Mouse (Mus musculus) liver (tissue): Measurements from ENCODE around the gene Gfi1b.

Source experiments
- DNase-seq: peaks from one replicate; pipeline ENCODE4 v3.0.0-alpha.2; 2020; ENCODE audit warnings: mixed read lengths

Gene Gfi1b

DNA sequence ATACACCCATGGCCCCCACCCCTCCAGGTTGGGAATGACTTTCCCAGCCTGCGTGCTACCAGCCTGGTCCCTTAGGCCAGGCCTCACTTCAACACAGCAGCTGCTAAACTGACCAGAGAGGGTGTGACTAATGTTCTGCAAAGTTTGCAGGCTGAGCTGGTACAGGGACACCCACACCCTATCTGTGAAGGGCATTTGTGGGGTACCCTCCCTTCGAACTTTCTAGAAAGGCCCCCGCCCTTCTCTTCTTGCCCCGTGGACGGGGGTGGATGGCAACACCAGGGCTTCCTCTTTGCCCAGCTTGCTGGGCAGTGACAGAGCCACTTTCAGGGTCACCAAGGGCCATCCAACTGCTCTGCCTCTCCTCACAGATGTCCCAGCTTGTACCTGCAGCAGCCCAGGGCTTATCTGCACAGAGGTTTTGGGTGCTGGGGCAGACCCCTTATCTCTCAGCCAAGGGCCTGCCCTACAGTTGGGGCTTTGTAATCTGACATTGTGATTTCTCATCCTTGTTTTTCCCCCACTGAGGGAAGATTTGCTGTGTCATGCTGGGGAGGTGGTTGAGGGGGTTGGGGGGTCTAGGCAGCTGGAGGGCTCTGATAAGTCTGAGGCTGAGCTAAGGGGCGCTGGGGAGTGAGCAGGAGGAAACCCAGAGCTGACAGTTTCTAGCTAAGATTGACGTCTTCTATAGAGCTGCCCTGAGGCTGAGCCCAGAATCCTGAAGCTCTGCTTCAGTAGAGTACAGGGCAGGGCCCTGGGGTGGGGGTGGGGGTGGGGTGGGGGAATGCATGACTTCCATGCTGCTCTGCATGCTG is 23.8 kb downstream of the Gfi1b start:
- peak; percentile 87 for DNase-seq

DNA sequence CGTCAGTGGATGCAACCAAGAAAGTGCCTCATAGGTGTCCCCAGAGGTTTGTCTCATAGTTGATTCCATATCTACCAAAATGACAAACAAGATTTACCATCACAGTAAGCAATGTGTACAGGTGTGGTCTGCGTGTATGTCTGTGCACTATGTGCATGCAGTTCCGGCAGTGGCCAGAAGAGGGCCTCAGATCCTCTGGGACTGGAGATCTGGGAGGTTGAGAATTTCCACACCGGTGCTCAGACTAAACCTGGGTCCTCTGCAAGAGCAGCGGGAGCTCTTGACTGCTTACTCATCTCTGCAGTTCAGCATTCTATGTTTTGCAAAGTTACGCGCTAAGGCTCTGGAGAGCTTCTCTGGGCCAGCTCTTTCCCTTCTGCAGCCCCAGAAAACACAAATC is 24.8 kb downstream of the Gfi1b start:
- DNase-seq: peak; percentile 85

DNA sequence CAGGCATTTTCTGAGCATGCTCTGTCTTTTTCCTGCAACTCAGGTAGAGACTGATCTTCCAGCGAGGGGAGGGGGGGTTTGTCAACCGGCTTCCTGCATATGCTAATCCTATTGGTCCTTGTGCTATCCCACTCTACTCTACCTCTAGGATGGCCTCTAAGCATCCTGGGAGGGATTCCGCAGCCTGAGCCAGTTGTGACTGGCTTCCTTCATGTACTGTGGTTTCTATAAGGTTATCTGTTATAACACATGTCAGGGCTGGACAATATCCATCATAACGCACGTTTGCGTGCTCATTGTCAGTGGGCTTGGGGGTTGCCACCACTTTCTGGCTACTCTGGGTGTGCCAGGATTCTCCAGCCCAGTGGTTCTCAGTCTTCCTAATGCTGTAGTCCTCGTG is 25.8 kb downstream of the Gfi1b start:
- DNase-seq: peak; percentile 69

DNA sequence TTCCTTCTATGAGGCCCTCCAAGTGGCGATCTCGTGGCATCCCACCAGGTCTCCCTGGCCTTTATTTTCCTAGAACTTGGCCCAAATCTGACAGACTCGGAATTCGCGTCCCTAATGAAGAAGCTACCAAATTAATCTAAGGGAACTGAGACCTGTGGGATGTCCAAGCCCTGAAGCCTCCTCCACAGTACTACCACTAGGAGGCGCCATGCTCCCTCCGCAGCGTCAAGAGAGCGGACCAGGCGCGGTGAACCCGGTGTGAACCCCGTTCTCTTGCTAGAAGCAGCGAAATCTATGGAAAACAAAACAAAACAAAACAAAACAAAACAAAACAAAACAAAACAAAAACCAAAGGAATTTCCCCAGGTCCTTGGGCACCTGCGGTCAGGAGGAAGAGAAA is 29.0 kb downstream of the Gfi1b start:
- peak; percentile 88 for DNase-seq

DNA sequence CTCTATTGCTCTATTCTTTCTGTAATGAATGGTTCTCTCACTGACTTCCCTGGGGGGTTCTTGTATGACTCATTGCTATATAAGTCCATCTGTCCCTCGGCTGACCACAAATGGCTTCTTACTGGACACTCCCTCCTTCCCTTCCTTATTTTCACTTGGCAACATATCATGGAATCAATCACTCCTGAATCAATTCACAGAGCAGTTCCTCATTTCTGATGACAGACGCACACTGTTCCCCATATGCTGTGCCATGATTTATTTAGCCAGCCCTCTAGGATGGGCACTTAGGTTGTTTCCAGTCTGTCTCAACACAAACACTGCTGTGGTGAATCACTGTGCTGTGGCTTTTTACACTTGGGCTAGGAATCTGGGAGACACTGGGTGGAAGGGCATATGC is 30.3 kb downstream of the Gfi1b start:
- no peak for DNase-seq

DNA sequence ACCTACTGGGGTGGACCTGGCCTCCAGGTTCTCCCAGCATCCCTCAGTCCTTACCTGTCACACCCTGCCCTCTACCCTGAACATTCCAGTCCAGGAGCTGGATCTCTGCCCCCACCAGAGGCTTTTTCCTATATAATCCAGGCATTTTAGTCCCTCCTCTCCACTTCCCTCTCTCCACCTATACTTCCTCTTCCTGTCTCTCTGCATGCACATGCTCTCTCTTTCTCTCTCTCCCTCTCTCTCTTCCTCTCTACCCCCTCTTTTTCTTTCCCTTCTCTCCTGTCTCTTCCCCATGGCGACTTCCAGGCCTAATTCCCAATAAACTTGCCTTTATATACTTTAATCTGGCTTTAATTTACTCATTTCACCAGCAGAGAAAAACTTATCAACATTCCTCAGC is 33.2 kb downstream of the Gfi1b start:
- DNase-seq: no peak

DNA sequence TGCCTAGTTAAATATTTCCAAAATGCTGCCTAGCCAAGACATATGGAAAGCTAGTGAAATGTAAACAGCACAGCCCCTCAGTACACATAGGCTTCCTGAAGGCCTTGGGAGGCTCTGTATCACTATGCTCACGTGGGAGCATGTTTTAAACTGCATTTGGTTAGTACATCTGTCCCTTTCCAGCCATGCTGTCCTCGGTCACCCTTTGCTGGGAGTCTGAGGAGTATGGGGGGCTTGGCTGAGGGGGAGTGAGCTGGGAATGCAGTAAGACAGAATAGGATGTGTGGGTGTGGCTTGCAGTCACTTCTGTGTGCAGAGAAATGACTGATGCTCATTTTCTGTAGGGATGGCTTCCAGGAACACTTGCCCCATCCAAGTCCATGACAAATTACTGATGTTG is 36.1 kb downstream of the Gfi1b start:
- DNase-seq: no peak

DNA sequence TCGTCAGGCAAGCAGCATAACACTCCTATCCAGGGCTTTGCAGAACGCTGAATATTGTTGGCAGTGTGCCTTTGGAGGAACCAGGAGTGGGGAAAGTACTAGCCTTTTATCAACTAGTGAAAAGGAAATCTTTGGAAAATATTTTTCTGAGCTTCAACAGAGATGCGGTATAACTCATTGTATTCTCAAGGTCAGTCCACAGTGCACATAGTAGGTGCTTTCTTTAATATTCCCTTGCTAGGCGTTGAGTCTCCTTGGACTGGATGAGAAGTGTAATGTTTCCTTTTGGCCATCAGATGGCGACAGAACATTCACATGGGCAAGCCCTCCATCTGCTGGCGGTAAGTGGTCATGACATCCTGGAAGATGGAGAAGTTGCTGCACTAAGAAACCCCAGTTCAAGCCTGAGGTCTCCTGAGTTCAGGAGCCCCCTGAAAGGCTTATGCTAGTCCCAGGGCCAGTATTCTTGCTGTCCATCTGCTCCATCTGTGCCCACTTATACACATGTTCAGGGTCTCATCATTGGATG is 36.7 kb downstream of the Gfi1b start:
- DNase-seq: peak; percentile 82

DNA sequence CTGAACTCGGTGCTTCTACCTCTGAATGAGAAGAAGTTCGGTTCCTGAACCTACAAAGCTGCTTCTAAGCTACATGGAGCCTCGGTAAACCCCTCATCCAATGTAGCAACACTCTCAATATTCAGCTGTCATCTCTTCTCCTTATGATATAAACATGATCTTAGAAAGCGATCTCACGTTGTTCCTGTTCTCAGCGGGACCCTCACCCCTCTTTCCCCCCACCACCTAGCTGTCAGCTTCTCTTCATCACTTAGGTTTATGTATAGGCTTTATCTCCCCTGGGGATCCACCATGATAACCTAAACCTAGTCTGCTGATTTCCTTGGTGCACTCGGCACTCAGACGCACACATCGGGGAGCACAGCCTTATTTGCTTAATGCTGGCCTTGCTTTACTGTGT is 38.1 kb downstream of the Gfi1b start, which contains the start of gene Gtf3c5:
Gene Gtf3c5, minus strand, starts transcription at position 101 of the 400 bp plus-strand sequence.
- no peak for DNase-seq

DNA sequence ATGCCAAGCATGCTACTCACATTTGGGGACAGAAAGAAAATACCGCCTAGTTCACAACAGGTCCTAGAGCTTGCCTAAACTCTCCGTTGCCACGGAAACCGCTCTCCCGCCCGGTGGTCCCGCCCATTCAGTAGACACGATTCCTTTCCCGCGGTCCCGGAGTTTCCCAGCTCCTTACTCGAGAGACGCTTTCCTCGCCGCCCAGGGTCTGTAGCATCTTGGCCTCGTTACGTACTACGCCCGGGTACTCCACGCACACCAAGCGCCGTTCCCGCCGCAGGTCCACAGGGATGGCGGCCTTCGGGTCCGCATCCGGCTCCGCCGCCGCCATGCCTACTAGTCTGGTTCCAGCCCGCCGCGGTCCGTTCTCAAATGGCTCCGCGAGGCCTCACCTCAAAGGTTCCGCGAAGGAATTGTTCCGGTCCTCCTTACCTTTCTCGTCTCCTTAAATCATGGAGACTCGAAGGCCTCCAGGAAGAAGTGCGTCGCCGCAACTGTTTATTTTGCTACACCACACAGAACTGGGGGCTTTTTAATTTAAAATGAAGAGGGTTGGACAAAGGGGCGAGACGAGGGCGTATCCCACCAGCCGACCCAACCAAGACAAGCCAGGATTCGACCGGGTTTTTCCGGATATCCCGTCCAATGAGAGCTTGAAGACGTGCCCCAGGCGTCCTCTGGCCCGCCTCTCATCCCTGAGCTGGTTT is 39.0 kb downstream of the Gfi1b start:
- DNase-seq: peak; percentile 86

DNA sequence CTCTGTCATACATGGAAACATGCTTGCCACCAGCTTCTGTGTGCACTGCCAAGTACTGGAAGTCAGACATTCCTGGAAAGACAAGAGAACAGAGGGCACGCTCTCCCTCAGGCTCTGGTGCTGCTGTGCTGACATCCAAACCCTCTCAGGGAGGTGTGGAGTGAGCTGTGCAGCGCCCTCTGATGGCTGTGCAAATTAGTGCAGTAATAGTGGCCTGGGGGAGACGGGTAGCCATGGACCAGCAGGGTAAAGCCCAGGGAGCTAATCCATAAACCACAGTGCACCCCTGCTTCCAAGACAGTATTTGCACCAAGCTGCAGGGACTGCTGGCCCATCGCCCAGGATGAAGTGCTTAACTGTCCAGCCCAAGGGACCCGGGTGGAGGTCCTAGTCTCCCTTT is 43.8 kb downstream of the Gfi1b start:
- peak; percentile 19 for DNase-seq

DNA sequence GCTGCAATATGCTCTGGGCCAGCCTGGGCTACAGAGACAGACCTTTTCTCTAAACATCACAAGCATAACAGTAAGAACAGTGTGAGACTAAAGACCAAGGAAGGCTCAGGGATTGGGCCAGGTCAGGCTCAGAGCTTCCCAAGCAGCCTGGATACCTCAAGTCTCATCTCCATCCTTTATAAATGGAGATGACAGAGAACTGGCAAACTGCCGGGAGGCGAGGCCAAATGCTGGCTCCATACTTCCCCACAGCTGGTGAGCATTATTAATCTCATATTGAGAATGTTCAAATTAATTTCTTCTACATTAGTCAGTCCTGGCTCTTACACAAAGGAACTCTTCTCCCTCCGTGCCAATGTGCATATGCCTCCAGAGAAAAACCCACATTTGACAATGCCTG is 45.0 kb downstream of the Gfi1b start:
- no peak for DNase-seq

DNA sequence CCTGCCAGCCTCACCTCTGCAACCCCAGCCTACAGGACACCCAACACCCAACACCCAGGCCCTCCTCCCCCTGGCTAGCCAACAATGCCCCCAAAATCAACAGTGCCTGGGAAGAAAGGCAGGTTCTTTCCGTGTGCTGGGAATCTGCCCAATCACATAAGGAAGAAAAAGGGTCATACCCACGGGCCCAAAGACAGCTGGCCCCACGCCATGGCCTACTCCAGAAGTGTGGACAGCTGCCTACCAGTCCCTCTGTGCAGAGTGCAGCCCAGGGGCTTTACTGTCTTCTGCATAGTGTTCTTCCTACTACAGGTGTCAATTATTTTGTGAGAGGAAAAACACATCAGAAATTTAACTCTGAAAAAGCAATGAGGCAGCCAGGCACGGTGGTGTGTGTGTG is 46.4 kb downstream of the Gfi1b start:
- no peak for DNase-seq

DNA sequence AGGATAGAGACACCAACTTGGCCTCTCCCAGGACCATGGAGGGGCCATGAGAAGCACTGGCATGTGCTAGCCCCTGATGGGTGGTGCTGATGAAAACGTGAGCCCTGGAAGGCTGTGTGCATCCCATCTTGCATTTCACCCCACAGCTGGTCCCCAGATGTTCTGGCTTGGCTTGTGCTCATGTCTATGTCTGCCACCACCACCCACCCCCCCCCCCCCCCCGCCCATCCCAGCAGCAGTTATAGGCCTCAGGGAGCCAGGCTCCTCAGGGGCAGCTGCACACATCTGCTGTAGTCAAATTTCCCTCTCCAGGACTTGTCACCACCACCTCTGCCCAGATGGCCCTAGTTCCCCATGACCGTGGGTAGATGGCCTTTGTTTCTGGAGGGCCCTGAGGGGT is 51.9 kb downstream of the Gfi1b start:
- no peak for DNase-seq

DNA sequence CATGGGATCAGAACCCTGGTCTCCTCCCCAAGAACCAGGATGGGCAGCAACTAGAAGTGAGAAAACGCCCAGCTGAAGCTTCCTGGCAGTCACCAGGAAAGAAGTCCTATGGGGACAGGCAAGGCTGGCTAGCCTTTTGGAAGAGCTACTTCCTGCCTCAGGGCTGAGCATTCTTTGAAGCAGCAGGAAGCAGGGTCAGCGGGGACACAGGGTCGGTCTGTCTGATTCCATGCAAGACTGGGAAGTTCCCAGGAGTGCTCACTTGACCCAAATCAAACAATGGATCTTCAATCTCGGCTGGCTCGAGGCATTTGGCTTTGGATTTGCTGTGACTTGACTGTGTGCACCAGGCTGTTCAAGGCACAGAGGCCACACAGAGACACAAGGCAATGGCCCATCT is 55.2 kb downstream of the Gfi1b start:
- no peak for DNase-seq

DNA sequence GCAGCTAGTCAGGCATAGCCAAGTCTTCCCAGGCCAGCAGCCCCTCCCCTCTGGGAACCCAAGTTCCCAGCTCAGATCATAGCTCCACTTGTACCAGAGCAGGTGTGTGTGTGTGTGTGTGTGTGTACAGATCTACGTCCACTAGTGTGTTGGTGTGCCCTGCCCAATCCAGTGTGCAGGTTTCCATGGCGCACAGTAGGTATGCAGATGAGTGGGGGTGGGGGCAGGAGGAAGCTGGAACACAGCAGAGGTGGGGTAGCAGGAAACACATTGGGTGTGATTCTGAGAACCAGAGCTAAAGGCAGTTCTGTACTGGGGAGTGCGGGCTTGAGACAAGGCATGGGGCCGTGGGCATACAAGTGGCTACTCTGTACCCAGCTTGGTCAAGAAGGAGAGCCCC is 57.4 kb downstream of the Gfi1b start:
- no peak for DNase-seq

DNA sequence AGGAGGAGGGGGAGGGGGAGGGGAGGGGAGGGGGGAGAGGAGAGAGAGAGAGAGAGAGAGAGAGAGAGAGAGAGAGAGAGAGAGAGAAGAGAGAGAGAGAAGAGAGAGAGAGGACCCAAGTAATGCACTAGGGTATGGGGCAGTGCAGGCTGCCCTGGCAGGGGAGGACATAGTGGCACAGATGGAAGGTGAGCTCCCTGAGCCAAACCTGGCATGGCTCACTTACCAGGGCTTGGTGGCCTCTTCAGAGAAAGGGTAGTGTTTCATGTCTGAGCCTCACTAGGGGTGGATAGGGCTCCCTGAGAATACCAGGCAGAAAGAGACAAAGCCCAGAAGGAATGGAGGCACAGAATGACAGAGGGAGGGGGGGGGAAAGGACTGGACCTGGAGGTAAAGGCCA is 58.0 kb downstream of the Gfi1b start:
- DNase-seq: no peak

DNA sequence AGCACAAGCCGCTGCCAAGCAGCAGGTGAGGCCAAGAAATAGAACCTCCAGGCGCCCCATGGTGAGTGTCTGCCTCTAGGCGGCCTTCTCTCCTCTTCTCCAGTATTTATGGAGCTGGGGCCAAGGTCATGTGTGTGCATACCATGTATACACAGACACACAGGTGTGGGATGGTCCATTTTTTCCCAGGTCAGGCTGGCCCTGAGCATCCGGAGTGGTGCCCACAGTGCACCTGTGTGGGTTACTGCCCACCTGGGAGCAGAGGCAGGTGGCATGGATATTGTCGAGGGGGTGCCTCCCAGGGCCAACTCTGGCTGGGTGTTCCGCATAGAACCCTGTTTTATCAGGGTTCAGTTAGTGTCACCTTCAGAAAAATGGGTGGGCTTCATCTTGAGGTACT is 58.5 kb downstream of the Gfi1b start, which contains the start of gene Cel:
Gene Cel, minus strand, starts transcription at position 101 of the 400 bp plus-strand sequence.
- no peak for DNase-seq
